Mouse (Mus musculus): ENCODE measurements at regions not wholly inside any gene's neighbourhood (a gene's known extent, or its start where the extent isn't known, plus 50 kb on each side); places are given as distances from the start of the nearest gene placed in this dataset.

DNA sequence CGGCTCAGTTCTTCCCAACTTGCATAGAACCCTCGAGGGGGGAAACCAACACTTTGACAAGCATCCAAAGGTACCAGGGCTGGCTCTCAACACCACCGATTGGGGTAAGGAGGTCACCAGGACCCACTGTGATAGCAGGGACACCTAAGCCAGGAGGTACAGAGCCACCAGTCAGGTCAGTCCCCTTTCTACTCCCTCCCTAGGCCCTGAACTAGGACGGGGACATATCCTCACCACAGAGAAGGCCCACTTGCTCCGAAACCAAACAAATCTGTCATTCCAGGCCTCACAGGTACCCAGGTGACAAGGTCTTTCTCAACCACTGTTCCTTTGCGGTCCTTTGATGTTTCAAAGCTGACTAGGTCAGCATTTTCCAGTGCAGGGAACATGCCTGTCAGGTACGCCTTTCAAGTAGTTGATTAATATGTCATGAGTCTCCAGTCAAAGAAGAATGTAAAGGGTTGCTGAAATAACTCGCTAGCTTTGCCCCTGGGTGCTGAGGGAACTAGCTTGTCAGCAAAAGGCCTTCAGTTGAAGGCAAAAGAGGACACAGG lies 95.4 kb downstream of the Zfp36l1 start:
- no peak for DNase-seq (ENCODE audit: low spot score)

DNA sequence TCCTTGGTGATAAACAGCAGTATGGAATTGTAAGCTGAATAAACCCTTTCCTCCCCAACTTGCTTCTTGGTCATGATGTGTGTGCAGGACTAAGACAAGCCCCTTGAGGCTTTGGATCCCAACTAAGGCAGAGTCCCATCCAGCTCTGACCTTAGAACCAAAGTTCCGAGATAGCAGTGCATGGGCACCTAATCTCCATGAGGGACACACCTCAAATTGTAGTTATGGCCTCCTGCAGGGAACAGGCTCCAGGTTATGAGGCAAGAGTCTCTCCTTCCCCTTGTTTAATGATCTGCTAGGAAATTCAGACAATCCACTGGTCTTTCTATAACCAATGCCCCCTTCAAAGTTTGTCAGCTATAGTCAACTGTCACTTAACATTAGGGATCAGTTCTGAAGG lies 96.9 kb downstream of the Zfp36l1 start:
- DNase-seq (ENCODE audit: low spot score): no peak

DNA sequence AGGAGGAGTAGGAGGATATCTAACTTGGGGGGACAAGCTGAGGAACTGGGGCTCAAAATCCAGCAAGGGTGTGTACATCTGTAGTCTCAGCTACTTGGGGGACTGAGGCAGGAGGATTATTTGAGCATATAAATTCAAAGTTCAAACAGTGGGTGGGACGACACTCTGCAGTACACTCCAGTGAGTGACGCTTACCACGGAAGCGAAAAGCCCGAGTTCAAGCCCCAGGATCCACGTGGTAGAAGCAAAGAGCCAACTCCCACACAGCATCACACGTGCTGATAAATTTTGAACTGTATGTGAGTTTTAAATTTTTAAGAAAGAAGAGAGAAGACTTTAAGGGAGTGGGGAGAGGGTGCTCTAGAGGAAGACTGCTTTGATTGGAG lies 98.2 kb downstream of the Zfp36l1 start:
- no peak for DNase-seq (ENCODE audit: low spot score)

DNA sequence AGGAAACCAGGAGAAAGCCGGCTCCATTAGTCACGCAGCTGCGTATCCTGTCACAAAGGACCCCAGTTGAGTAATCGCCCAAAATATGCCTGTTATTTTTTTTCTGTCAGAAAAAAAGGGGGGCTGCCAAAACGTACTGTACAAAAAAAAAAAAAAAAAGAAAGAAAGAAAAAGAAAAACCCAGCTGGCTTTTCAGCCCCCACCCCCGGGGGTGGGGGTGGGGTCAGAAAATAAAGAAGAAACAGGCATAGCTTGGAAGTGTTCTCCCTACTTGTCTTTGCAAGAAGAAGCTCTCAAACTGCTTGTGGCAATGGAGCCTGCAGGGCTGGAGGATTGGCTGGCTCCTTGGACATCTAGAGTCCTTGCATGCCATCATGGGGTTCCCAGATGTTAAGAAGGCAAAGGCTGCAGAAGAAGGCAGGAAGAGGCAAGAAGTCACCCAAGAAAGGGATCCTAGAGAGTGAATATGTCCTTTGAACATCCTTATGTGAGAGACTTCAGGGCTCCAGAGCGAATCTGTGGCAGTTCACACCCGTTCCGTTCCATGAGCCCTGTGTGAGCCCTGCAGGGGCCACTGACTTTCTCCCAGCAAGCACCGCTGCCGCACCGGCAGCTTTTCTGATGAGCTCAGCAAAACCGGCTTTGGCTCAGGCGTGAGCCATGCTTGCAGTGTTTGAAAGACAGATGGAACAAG lies 98.8 kb downstream of the Zfp36l1 start:
- DNase-seq (ENCODE audit: low spot score): peak; percentile 32

DNA sequence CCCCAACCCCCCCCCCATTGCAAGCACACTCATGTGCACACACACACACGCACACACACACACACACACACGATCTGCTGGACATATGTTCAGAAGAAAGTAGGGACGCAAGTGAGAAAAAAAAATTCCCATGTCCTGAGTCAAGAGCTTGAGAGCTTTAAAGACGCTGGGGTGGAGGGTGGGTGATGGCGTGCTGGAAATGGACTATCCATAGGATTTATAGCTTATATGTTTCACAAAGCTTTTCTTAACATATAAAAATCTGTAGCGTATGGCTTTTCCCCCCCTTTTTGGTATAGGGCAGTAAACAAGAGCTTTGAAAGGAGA lies 99.3 kb downstream of the Zfp36l1 start:
- no peak for DNase-seq (ENCODE audit: low spot score)

DNA sequence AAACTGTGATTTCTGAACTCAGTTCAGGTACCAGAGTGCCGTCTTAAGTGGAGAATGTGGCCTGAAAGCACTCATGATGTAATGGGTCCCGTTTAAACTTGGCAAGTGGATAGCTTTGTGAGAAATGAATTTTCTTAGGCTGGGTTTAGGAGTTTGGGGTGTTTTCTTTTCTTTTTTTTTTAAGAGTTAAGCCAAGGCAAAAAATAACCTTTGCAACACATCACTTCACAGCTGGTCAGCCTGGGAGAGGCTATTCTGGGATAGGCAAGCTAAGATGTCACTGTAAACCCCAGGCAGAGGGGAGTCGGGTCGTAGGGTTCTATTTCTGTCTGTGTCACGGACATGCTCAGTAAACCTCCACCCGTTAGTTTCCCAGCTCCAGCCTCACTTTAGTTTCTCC lies 100.9 kb downstream of the Zfp36l1 start:
- DNase-seq (ENCODE audit: low spot score): no peak

DNA sequence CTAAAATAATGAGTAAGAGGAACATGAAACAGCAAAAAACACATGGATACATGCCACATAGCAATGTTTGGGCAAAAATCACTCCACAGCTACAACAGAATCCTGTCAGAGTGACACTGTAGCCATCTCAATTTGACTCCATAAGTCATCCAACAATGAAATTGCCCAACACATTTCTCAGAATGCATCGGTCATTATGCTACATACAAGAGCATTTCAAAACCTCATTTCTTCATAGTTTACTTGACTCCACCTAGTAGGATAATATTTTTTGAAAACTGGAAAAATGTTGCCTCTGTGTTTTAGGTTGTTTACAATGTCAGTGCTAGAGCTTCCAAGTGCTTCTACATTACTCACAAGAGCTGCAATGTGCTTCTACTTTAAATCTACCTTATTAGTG lies 101.9 kb downstream of the Zfp36l1 start:
- no peak for DNase-seq (ENCODE audit: low spot score)

DNA sequence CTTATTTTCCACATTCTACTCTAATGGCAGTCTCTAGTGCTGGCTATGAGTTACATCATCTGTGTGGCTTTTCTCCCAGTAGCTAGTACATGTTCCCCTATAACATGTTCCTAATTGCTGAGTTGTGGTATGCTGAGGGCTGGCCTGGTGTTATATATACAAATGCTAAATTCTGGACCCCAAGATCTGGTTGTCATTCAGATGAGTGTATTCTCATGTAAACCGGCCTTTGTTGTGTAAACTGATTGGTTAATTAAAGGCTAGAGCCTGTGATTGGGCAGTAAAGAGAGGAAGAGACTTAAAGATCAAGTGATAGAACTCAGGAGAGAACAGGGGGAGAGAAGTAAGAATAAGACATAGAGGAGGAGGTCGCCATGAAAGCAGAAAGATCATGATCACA lies 102.6 kb downstream of the Zfp36l1 start:
- no peak for DNase-seq (ENCODE audit: low spot score)

DNA sequence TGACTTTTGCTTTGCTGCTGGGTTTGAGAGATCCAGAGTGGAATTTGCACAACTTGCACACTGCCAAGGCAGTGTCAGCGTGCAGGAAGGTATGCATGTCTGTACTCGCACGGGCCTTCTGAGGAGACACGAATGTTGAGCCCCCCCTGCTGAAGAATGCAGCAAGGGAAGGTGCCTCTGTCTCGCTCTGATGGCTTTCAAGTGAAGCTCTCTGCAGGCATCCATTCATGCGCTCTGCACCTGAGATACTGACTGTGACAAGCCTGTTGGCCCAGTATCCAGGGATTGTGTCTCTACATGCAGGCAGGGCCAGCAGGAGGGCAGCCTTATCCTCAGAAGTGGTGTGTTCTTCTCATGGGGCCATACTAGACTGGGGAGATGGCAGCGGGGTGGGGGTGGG lies 105.0 kb downstream of the Zfp36l1 start:
- DNase-seq (ENCODE audit: low spot score): no peak

DNA sequence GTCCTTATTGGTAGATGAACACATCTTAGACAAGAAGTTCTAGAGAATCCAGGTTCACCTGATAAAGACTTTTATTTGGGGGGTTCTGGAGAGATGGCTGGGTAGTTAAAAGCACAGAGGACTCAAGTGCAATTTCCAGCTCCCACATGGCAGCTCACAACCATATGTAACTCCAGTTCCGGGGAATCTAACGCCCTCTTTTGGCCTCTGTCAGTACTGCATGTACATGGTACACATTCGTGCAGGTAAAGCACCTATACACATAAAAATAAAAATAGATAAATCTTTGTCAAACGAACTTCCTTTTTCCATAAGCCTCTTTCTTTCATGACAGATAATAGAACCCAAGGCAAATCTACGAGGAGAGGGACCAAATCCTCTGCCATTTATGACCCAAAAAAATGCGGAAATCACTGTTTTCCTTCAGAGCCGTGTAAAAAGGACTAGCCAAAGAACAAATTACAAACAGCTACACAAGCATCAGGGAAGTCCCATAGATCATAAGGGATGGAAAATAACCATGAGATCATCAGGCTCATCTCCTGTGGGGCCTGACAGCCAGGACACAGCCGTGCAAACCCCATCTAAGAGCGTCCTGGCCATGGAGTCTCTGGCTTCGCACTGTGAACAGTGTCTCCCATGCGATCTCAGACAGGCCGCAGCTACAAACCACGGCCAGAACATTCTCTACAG lies 107.4 kb downstream of the Zfp36l1 start:
- DNase-seq (ENCODE audit: low spot score): no peak

DNA sequence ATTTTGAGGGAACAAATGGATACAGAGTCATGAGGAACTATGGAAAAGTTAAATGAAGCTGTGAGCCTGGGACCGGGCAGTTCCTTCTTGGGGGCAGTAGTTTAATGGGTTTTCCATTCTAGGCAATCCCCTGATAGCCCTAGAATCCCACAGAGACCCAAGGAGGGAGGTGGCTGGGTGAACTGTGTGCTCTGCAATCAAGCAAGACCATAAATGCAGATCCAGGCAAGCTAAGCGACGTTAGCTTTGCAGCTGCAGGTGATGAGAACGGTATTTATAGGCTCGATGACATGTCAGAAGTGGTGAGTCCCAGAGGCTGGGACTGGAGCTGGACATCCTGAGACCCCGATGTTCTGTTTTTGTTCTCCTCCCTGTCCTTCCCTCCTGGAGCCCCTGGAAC lies 108.2 kb downstream of the Zfp36l1 start:
- DNase-seq (ENCODE audit: low spot score): no peak

DNA sequence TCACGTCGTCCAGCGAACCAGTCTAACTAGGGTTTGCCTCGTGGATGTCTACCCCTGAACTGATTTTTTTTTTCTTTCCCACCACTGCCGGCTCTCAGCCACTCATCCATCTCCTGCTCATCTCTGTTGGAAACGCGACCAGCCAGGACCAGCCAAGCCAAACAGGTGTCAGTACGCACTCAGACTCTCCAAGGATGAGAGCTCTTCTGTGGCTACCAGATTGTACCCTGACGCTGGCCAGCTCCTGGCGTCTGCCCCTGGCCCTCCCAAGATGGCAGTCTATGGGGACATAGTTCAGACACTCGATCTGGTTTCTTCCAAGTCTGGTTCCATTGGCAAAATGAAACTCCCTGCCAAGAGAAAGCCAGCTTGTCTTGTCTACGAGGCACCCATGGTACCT lies 109.3 kb downstream of the Zfp36l1 start:
- DNase-seq (ENCODE audit: low spot score): no peak

DNA sequence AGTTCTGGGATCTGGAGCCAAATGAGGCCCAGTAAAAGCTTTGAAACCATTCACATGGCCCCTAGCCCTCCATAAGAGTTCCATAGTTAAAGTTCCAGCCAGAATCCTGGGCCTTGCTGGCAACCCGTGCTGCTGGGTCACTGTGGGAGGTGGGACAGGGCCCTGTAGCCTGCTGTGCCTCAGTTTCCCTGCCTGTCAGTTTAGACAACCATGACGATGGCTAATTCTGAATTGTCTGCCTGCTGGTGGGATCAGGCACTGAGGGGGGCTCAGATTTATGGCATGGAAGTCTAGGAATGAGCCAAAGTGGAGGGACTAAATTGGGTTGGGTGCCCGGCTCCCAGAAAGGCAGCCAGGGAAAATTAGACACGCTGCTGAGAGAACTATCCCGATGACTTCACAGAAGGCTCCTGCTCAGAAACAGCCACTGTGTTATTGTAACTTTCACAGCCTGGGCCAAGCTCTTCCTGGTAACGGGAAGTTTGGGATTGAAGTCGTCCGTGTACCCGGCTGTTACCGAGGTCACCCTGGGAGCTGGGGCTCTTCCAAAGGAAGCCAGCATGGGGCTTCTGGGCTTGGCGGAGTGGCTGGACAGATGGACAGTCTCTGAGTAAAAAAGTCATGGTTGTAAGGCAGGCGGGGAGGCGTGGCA lies 110.2 kb downstream of the Zfp36l1 start:
- no peak for DNase-seq (ENCODE audit: low spot score)

DNA sequence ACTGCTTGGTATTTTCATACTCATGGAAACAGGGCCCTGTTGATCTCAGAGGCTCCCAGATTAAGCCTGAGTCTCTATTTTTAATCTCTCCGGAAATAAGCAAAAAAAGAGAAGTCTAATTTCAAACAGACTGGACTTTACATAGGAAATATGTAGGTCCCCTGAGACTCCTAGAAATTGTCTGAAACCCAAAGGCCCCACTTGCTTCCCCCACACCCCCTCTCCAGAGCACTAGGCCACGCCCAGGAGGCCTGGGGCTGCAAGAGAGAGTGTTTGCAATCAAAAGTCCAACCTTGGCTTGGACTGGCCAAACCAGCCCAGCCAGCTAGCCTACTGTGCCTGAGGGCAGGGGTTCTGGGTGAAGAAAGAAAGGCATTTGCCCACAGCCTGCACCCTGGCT lies 111.0 kb downstream of the Zfp36l1 start:
- no peak for DNase-seq (ENCODE audit: low spot score)

DNA sequence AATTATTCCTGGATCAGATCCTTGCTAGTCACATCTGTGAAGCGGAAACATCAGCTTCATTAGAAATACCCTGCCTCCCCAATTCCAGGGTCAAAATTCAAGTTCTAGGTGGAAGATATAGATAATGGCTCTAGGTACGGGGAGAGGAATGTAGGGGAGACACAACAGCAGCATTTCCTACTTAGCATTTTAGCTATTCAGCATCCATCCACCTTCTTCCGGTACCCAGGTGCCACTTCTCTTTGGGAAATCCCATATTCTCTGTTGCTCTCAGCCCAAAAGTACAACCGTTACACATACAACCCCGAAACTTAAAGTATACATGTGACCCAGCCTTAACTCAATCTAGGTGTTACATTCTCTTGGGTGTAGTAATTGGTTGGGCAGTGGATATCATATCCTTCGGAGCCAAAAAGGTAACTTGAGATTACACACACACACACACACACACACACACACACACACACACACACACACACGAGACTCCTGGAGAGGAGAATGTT lies 112.9 kb downstream of the Zfp36l1 start:
- no peak for DNase-seq (ENCODE audit: low spot score)

DNA sequence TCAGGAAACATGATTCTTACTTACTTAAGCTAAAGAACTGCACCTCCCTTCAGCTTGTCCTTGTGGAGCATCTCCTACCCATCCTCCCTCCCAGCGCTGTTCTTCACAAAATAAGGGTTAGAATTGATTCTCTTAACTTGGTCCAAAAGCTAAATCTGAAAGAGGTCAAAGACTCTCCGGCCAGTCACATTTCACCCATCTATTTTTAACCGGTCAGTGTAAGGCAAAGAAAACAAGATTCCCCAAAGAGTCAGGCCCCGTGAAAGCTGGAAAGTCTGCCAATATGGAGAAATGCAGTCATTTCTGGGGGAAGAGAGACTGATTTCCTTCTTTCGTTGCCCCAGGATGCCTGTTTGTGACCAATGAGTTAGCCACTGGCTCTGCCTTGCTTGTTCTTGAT lies 114.0 kb downstream of the Zfp36l1 start:
- no peak for DNase-seq (ENCODE audit: low spot score)

DNA sequence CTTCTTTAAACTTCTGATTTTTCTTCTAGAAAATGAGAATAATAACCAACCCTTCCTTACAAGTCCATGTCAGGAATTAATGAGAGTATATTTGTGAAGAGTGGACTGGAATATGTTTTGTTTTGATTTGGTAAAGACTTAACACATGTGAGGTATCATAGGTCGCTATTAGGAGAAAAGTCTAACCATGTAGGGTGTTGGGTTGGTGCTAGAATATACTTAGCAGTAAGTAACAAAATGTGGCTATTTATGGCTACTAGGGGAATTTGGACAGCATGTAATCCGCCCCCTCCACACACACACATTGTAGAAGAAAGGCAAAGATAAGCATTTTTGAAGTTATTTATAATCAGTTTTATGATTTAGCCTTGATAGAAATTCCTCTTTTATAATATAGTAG lies 114.5 kb downstream of the Zfp36l1 start:
- no peak for DNase-seq (ENCODE audit: low spot score)

DNA sequence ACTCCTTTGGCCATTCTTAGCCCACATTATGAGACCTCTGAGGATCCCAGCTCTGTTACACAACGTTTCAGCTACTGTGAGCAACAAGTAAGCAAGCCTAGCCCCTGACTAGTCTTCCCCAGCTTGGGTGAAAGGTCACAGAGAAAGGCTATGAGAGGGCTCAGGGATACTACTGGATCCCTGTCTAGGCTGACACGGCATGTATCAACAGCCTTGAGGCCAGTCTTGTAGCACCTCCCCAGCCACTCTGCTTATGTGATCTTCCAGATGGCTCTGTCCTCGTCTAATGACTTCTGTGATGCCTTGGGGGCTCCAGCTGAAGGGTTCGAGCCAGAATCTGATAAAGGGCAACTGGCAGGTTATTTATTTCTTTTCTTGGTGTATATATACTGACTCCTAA lies 115.6 kb downstream of the Zfp36l1 start:
- no peak for DNase-seq (ENCODE audit: low spot score)

DNA sequence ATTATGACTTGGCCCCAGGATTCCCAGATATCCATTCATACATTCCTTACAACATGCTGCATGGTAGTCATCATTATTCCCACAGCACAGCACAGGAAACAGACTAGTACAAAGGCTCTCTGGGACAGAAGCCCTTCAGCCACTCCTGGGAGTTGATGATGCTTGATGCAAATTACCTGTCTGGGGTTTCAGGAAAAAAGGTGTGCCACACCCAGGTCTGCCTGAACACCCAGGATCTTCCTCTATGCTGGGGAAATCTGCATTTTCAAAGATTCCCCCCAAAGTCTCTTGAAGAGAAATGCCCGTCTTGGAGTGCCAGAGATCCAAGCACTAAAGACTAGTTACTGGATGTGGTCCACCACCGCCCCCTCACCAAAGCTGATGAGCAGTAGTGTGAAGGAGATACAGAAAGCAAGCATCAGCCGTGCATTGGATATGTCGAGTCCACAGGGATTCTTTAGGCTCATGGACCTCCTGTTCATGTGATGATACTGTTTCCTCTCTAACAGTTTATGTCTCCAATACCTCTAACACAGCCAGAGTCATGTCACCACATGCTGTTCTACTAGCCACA lies 117.2 kb downstream of the Zfp36l1 start:
- DNase-seq (ENCODE audit: low spot score): no peak

DNA sequence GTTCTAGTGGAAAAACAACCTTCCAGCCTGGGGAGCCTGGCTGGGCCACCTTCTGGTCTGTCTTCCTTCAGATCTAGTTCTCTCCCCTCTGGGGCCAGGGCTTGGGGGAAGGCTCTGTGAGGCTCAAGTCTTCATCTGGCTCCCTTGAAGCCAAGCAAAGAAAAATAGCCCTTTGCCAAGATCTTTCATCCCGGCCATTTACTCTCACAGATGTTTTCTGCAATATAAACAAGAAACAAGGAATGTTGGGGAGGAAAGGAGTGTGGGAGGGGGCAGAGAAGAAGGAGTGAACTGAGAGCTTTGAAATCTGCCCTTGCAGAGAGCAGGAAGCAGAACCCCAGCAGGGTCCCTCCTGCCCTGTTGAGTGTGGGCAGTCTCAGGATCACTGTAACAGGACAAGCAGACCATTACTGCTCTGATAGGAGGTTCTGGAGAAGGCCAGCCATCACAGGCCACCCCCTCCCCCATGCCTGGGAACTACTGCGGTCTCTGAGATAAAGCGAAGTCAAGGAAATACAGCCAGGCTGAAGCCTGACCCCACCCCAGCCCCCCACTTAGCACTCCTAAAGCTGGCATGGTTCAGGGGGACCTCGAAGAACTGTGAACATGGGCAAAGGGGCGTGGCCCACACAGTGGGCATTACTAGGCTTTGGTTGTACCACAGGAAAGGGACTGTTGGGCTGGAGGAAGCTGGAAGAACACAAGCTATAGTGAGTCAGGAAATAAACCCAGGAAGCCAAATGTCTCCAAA lies 118.8 kb downstream of the Zfp36l1 start:
- no peak for DNase-seq (ENCODE audit: low spot score)

DNA sequence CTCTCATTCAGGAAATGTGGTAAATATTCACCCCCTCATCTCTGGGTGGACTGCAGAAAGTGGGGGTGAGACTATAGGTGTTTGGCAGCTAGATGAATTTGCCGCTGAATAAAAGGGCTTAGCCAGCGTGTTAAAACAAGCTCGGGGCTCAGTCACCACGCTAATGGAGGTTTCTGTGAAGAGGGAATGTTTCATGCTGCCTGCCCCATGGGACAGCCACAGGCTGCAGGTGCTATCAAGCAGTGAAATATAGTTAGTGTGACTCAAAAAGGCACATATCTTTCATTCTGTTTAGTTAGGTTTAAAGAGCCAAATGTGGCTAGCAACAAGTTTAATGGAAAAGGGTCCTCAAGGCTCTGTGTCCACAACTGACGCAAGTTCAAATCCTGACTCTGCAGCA lies 121.5 kb downstream of the Zfp36l1 start:
- DNase-seq (ENCODE audit: low spot score): no peak

DNA sequence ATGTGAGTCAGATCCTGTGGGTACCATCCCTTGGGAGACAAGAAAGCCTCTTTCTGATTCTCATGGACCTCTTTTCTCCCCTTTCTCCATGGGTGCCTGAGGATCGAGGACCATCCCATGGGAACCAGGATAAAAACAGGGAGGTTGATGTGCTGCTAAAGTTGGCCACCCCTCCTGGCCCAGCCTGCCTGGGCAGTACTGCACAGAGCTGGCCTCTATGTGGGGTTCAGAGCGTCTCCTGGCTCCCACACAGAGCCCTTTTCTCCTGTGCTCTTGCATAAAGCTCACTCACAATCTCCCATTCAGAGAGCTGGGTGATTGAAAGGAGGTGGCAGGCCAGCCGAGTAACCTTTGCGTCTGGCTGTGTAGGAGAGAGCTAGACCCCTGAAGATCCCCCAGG lies 122.1 kb downstream of the Zfp36l1 start:
- no peak for DNase-seq (ENCODE audit: low spot score)

Data from testis, postnatal 14 days (tissue).